Mouse (Mus musculus) R1 (cell line): ENCODE results near the gene Tldc1.
A peak's percentile ranks its signal among the peaks of the same experiment; 100 is the strongest.

Experiments
- DNase-seq: peaks from one replicate; pipeline ENCODE4 v3.0.0-alpha.2; 2018; ENCODE audit warnings: low read depth, low spot score

Gene Tldc1

GRCm38 (mm10) chr8:119801168-119801567 lies 23.0 kb upstream of the Tldc1 start:
- DNase-seq = peak; percentile 33

DNA sequence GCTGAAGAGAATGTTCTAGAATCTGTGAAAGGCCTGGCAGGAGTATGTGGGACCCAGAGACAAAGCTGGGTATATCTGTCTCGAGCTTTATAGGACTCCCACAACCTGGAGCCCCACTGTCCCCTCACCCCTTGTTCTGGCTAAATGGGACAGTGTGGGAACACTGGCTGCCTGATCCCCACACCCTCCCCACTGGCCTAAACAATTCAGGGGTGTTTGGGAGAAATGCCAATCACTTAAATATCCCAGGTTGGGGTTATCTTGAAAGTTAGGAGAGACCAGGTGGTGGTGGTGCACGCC lies 20.7 kb upstream of the Tldc1 start:
- no peak for DNase-seq

DNA sequence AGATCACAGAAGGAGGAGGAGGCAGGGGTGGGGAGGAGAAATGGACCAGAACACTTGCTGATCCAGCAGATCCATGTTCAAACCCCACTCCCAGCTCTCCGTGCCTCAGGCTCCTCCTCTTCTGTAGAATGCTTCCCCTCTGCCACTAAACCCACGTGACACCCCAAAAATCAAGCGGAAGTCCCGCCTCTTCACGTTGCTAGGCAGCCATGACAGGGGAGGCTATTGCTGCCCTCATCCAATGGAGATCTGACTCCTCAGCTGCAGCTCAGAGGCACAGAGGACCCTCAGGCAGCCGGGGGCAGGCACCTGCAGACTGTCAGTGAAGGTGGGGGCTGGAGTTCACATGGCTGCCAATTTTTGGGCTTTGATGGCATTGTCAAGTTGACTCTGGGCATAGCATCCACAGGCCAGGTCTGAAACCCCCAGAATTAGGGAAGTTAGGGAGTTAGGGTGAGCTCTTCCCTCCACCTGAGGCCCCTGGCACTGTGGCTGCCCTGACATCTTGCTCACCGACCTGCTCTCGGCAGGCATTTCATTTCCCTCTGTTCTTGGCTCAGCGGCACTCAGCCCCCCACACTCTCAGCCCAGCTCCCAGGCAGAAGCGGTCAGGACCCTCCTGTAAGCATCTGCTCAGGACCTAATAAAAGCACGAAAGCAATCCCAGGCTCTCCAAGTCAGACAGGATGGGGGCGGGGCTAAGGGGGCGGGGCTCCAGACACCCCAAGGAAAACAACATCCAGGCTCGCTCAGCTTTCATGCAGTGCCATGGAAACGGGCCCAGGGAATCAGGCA lies 20.2 kb upstream of the Tldc1 start:
- DNase-seq = peak; percentile 90

DNA sequence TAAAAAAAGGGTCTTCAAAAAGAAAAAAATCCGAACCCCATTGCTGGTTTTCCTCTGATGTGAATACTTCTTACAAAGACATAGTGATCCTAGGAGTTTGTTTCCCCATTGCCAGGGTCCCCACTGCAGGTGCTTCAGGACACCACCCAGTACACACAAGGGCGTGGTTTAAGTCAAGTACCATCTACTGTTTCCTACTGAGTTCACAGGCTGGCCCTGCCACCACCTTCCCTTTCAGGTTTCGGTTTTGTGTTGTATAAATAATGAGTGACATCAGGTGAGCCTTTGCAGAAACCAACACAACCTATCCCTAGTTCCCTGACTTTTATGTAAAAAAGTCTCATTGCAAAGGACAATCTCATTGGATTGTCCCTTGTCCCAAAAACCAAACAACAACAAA lies 17.4 kb upstream of the Tldc1 start:
- no peak for DNase-seq

DNA sequence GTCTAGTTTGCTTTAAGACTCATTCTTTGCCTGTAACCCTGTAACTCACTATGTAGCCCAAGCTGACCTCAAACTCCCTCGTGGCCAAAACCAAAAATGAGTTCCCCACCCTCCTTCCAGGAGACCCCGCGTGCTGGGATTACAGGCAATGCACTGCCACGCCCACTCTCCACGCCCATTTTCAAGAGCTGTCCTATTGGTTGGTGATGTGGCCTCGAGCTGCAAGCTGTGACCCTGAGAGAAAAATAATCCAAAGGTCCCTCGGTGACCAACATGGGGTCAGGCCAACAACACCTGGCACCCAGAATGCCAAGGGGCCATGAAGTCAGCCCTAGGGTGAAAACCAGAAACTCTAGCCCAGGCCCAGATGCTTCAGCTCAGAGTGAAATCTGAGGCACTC lies 16.5 kb upstream of the Tldc1 start:
- DNase-seq = peak; percentile 25

- peak; percentile 61 for DNase-seq
Observed at GRCm38 (mm10) chr8:119791804-119792704, 13.8 kb upstream of the Tldc1 start.

DNA sequence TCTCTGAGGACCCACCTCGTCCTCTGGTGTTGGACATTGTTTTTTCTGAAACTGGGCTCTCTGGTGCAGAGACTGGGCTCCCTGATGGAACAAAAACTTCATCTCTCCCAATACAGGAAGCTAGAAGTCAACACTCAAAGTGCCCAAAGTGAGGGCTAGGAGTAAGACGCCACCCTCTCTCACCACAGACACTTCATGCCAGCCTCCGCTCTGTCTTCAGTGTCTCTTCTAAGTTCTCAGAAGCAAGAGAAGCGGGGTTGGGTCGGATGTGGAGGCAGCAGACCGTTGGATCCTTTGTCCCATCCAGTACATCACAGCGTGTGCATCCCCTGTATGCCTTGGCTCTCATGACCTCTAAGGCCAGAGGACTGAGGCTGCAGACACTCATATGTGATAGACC lies 11.4 kb upstream of the Tldc1 start:
- no peak for DNase-seq

- no peak for DNase-seq
Observed at GRCm38 (mm10) chr8:119788607-119789381, 10.6 kb upstream of the Tldc1 start.

- no peak for DNase-seq
Observed at GRCm38 (mm10) chr8:119787341-119787740, 9.1 kb upstream of the Tldc1 start.

GRCm38 (mm10) chr8:119786871-119787270 lies 8.7 kb upstream of the Tldc1 start:
- DNase-seq = no peak

GRCm38 (mm10) chr8:119785764-119786405 lies 7.7 kb upstream of the Tldc1 start:
- DNase-seq = no peak

GRCm38 (mm10) chr8:119784676-119785075 lies 6.5 kb upstream of the Tldc1 start:
- DNase-seq = no peak

- DNase-seq = no peak
Observed at GRCm38 (mm10) chr8:119784141-119784574, 5.9 kb upstream of the Tldc1 start.

- no peak for DNase-seq
Observed at GRCm38 (mm10) chr8:119783579-119783978, 5.4 kb upstream of the Tldc1 start.

- peak; percentile 70 for DNase-seq
Observed at GRCm38 (mm10) chr8:119782715-119783114, 4.5 kb upstream of the Tldc1 start.

GRCm38 (mm10) chr8:119781086-119781840 lies 3.0 kb upstream of the Tldc1 start:
- peak; percentile 75 for DNase-seq

GRCm38 (mm10) chr8:119780402-119781049 lies 2.3 kb upstream of the Tldc1 start:
- DNase-seq = no peak

DNA sequence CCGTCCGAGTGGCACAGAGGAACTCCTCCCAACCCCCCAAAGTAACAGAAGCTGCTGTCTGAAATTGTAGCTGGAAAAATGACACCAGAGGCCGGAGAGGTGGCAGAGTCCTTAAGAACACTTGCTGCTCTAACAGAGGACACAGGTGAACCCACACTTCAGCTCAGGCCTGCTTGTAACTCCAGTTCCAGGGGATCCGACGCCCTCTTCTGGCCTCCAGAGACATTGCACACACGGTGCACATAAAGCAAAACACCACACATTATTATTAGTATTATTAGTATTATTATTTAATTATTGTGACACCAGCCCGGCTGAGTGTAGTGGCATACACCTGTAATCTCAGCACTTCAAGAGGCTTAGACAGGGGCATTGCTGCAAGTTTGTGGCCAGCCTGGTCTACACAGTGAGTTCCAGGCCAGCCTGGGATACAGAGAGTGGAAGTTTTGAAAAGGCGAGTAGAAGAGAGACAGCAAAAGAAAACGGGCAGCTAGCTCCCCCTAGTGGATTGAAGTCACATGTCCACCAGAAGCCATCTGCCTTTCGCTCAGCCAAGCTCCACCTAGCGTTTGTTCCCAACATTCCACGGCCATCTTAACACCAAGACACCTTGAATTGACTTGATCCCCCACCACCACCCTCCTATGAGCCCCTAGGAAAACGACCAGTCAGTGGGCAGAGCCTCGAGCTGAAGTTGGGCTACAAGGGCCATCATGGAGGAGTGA lies 959 bp upstream of the Tldc1 start:
- peak; percentile 94 for DNase-seq

- no peak for DNase-seq
Observed at GRCm38 (mm10) chr8:119777765-119778164, 451 bp downstream of the Tldc1 start.
